Mouse (Mus musculus) limb, embryonic 15.5 days (tissue): ENCODE data around the gene Pbrm1. TPM values are rescaled to one million over a fixed set of nuclear protein-coding genes. Genes with fewer than 3 reads are reported as not detected.

ENCODE experiments used
- ATAC-seq: fragments of 200-750 bp; cut with Nextera tagmentation; 2 replicates; pipeline ENCODE4 v1.8.0; 2017; ENCODE audit warnings: low read depth, moderate TSS enrichment; ENCODE audit not compliant: insufficient number of reproducible peaks, low FRiP score, low TSS enrichment
- H3K27ac ChIP-seq: fragments of 300-500 bp; sonication (generic); 2 replicates; pipeline ENCODE4 v1.5.1; 2015; ENCODE audit warnings: moderate library complexity, mild to moderate bottlenecking, inconsistent platforms
- H3K27me3 ChIP-seq: fragments of 300-500 bp; sonication (generic); 2 replicates; pipeline ENCODE4 v1.6.1; 2015; ENCODE audit warnings: inconsistent platforms
- H3K36me3 ChIP-seq: fragments of 300-500 bp; sonication (generic); 2 replicates; pipeline ENCODE4 v1.6.1; 2015; ENCODE audit warnings: inconsistent platforms
- H3K4me1 ChIP-seq: fragments of 300-500 bp; sonication (generic); 2 replicates; pipeline ENCODE4 v1.6.1; 2015; ENCODE audit warnings: inconsistent platforms
- H3K4me2 ChIP-seq: fragments of 300-500 bp; sonication (generic); 2 replicates; pipeline ENCODE4 v1.6.1; 2015; ENCODE audit warnings: mild to moderate bottlenecking, inconsistent platforms
- H3K4me3 ChIP-seq: fragments of 300-500 bp; sonication (generic); 2 replicates; pipeline ENCODE4 v1.5.1; 2015; ENCODE audit warnings: mild to moderate bottlenecking, inconsistent platforms
- H3K9ac ChIP-seq: fragments of 300-500 bp; sonication (generic); 2 replicates; pipeline ENCODE4 v1.6.1; 2015; ENCODE audit warnings: inconsistent platforms
- H3K9me3 ChIP-seq: fragments of 300-500 bp; sonication (generic); 2 replicates; pipeline ENCODE4 v1.6.1; 2016; ENCODE audit warnings: inconsistent platforms
- WGBS: fragments of 180-500 bp; shearing (Covaris S2); methylation state at CpG from one replicate; pipeline ENCODE4 v1.1.7; 2015; 5-methylcytosine and 5-hydroxymethylcytosine counted together
- polyA plus RNA-seq: library from polyadenylated mRNA; unstranded; fragments of >200 nt; fragmentation: Nextera tagmentation; extraction: Ambion mirVana; gene quantifications from 2 replicates; pipeline ENCODE4 v1.2.1, GENCODE M21; 2015

Pbrm1 gene
- polyA plus RNA-seq, 1 experiment from 2014 or later = 117 TPM

GRCm38 (mm10) chr14:31136411-31137280 is 117.7 kb downstream of the Pbrm1 start:
- WGBS = 91% methylated on average over 26 of the region's 26 CpGs
- Histone ChIP-seq H3K36me3 (peaks cover 70% of the 10 kb centered on the region), H3K4me2 (no peak overlapping the region), H3K27ac (0 out of 2 replicates have a peak overlapping the region, but pooled peaks have one; percentile 22), H3K27me3 (no peaks in the 10 kb centered on the region), H3K4me3 (no peak overlapping the region), H3K9ac (no peak overlapping the region), H3K4me1 (peaks cover 37% of the 10 kb centered on the region), H3K9me3 (no peaks in the 10 kb centered on the region)
- no peak for ATAC-seq

- 81% methylated on average over 10 of the region's 10 CpGs for WGBS
- H3K4me1 ChIP-seq = peaks cover 31% of the 10 kb centered on the region
- H3K4me2 ChIP-seq = no peak overlapping the region
- H3K9ac ChIP-seq = no peak overlapping the region
- peaks cover 76% of the 10 kb centered on the region for H3K36me3 ChIP-seq
- no peak overlapping the region for H3K4me3 ChIP-seq
- no peaks in the 10 kb centered on the region for H3K9me3 ChIP-seq
- no peak for ATAC-seq
- H3K27ac ChIP-seq = 0 out of 2 replicates have a peak overlapping the region, but pooled peaks have one; percentile 22
- no peaks in the 10 kb centered on the region for H3K27me3 ChIP-seq
Measured at GRCm38 (mm10) chr14:31137281-31137595, 118.3 kb downstream of the Pbrm1 start.

GRCm38 (mm10) chr14:31137791-31138190 is 118.9 kb downstream of the Pbrm1 start:
- no peak for ATAC-seq
- no peak overlapping the region for H3K9ac ChIP-seq
- no peak overlapping the region for H3K4me2 ChIP-seq
- H3K4me3 ChIP-seq = no peak overlapping the region
- H3K27ac ChIP-seq = peak overlapping the region; percentile 33; the same call in 1 of the 2 replicates
- H3K9me3 ChIP-seq = no peaks in the 10 kb centered on the region
- H3K4me1 ChIP-seq = peaks cover 25% of the 10 kb centered on the region
- H3K36me3 ChIP-seq = peaks cover 80% of the 10 kb centered on the region
- no peaks in the 10 kb centered on the region for H3K27me3 ChIP-seq
- WGBS = 85% methylated on average over 11 of the region's 11 CpGs

GRCm38 (mm10) chr14:31138219-31138896 is 119.4 kb downstream of the Pbrm1 start:
- Histone ChIP-seq H3K36me3 (peaks cover 80% of the 10 kb centered on the region), H3K27me3 (no peaks in the 10 kb centered on the region), H3K4me2 (no peak overlapping the region), H3K9me3 (no peaks in the 10 kb centered on the region), H3K9ac (no peak overlapping the region), H3K4me1 (peaks cover 20% of the 10 kb centered on the region), H3K4me3 (no peak overlapping the region), H3K27ac (no peak overlapping the region)
- ATAC-seq = no peak
- WGBS = 88% methylated on average over 25 of the region's 35 CpGs

GRCm38 (mm10) chr14:31138897-31139429 is 120.0 kb downstream of the Pbrm1 start:
- H3K27ac ChIP-seq = no peak overlapping the region
- ATAC-seq = no peak
- no peak overlapping the region for H3K4me2 ChIP-seq
- WGBS = 95% methylated on average over 9 of the region's 9 CpGs
- H3K9ac ChIP-seq = no peak overlapping the region
- peaks cover 80% of the 10 kb centered on the region for H3K36me3 ChIP-seq
- H3K4me3 ChIP-seq = no peak overlapping the region
- peaks cover 13% of the 10 kb centered on the region for H3K4me1 ChIP-seq
- no peaks in the 10 kb centered on the region for H3K9me3 ChIP-seq
- H3K27me3 ChIP-seq = no peaks in the 10 kb centered on the region

- no peak overlapping the region for H3K9ac ChIP-seq
Measured at GRCm38 (mm10) chr14:31139666-31140065, 120.7 kb downstream of the Pbrm1 start.

GRCm38 (mm10) chr14:31140141-31140540 is 121.2 kb downstream of the Pbrm1 start:
- Histone ChIP-seq H3K9ac (no peak overlapping the region), H3K27ac (no peak overlapping the region), H3K36me3 (peaks cover 75% of the 10 kb centered on the region), H3K4me3 (no peak overlapping the region), H3K27me3 (no peaks in the 10 kb centered on the region), H3K4me2 (no peak overlapping the region), H3K9me3 (no peaks in the 10 kb centered on the region), H3K4me1 (peaks cover 3% of the 10 kb centered on the region; the same call in 1 of the 2 replicates)
- no peak for ATAC-seq
- 88% methylated on average over 15 of the region's 15 CpGs for WGBS

More at GRCm38 (mm10) chr14:31139666-31140065, 120.7 kb downstream of the Pbrm1 start:
- Histone ChIP-seq H3K36me3 (peaks cover 80% of the 10 kb centered on the region), H3K4me2 (no peak overlapping the region), H3K27ac (no peak overlapping the region), H3K27me3 (no peaks in the 10 kb centered on the region), H3K4me1 (peaks cover 6% of the 10 kb centered on the region), H3K4me3 (no peak overlapping the region), H3K9me3 (no peaks in the 10 kb centered on the region)
- 84% methylated on average over 12 of the region's 12 CpGs for WGBS
- ATAC-seq = no peak

- no peak overlapping the region for H3K4me2 ChIP-seq
- peaks cover 3% of the 10 kb centered on the region; the same call in 1 of the 2 replicates for H3K4me1 ChIP-seq
- H3K4me3 ChIP-seq = no peak overlapping the region
- H3K27me3 ChIP-seq = no peaks in the 10 kb centered on the region
- WGBS = 93% methylated on average over 14 of the region's 14 CpGs
- H3K27ac ChIP-seq = no peak overlapping the region
- ATAC-seq = no peak
- no peak overlapping the region for H3K9ac ChIP-seq
- no peaks in the 10 kb centered on the region for H3K9me3 ChIP-seq
- peaks cover 66% of the 10 kb centered on the region for H3K36me3 ChIP-seq
Measured at GRCm38 (mm10) chr14:31141011-31141410, 122.1 kb downstream of the Pbrm1 start.

GRCm38 (mm10) chr14:31145694-31146093 is 126.8 kb downstream of the Pbrm1 start:
- Histone ChIP-seq H3K4me2 (no peak overlapping the region), H3K4me3 (no peak overlapping the region), H3K4me1 (no peaks in the 10 kb centered on the region), H3K27ac (no peak overlapping the region), H3K9ac (no peak overlapping the region), H3K9me3 (no peaks in the 10 kb centered on the region), H3K27me3 (no peaks in the 10 kb centered on the region), H3K36me3 (peaks cover 20% of the 10 kb centered on the region)
- 91% methylated on average over 11 of the region's 11 CpGs for WGBS
- no peak for ATAC-seq

GRCm38 (mm10) chr14:31160196-31161150 is 141.5 kb downstream of the Pbrm1 start:
- H3K27me3 ChIP-seq = no peaks in the 10 kb centered on the region
- 67% methylated on average over 27 of the region's 27 CpGs for WGBS
- ATAC-seq = no peak
- no peaks in the 10 kb centered on the region for H3K36me3 ChIP-seq
- no peak overlapping the region for H3K9ac ChIP-seq
- H3K4me1 ChIP-seq = 0 out of 2 replicates have a peak, but pooled peaks cover 4% of the 10 kb centered on the region
- no peaks in the 10 kb centered on the region for H3K9me3 ChIP-seq
- H3K4me3 ChIP-seq = no peak overlapping the region
- no peak overlapping the region for H3K4me2 ChIP-seq
- H3K27ac ChIP-seq = no peak overlapping the region

GRCm38 (mm10) chr14:31161191-31161590 is 142.3 kb downstream of the Pbrm1 start:
- Histone ChIP-seq H3K36me3 (no peaks in the 10 kb centered on the region), H3K4me3 (no peak overlapping the region), H3K9me3 (no peaks in the 10 kb centered on the region), H3K4me1 (0 out of 2 replicates have a peak, but pooled peaks cover 7% of the 10 kb centered on the region), H3K27me3 (no peaks in the 10 kb centered on the region), H3K4me2 (no peak overlapping the region), H3K9ac (no peak overlapping the region), H3K27ac (no peak overlapping the region)
- WGBS = 84% methylated on average over 7 of the region's 7 CpGs
- ATAC-seq = no peak
